Mouse (Mus musculus) erythroblast, embryonic 14.5 days (primary cell): ENCODE measurements around the gene Opn4.

ENCODE experiments used
- GATA1 ChIP-seq: IDR thresholded peaks from 2 replicates; pipeline ENCODE4 v1.6.1; 2012; ENCODE audit warnings: low read length, inconsistent platforms, mixed read lengths
- TAL1 ChIP-seq: IDR thresholded peaks from 3 replicates; pipeline ENCODE4 v1.6.1; 2012; ENCODE audit warnings: low read length, inconsistent platforms, mixed read lengths

GRCm38 (mm10) chr14:34574068-34574467, 25.9 kb downstream of the Opn4 start:
- TF ChIP-seq GATA1 (no peak), TAL1 (no peak)
